Mouse (Mus musculus): ENCODE data around the gene Jam3.

DNA sequence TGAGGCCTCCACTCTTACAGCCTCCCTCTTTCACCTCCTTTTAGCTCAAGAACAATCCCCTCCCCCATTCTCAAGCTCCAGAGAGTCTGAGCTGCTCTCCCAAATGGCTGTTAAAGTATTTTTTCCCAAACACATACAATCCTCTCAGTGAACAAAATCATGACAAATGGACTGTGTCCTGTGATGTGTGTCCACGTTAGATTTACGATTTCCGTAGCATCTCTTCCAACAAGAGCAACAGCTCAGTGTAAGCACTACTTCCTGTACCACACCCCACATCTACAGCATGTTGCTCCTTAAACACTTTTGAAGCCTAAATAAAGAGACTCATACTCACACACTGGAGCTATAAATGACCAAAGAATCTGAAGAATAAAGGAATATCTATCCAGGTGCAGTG is 10.4 kb upstream of the Jam3 start:
- no peak for TF ChIP-seq TCF3 (IDR thresholded peaks at IDR 0.05; ENCODE audit: insufficient read length, low read depth)
- TF ChIP-seq E2F4 (IDR thresholded peaks at IDR 0.05; ENCODE audit: insufficient read depth): no peak
- no peak for TF ChIP-seq POLR2A (IDR thresholded peaks at IDR 0.05; ENCODE audit: insufficient read length, low read depth)

All from myocyte (in vitro differentiated cells).